Mouse (Mus musculus) adrenal gland, postnatal 14 days (tissue): ENCODE measurements around the gene Hmga1b. TPM values are rescaled to one million over a fixed set of nuclear protein-coding genes. Genes with fewer than 3 reads are reported as not detected.

ENCODE experiments used
- total RNA-seq: library from RNA; stranded (reverse); gene quantifications from 2 replicates; pipeline ENCODE4 v1.2.3, GENCODE M21; 2021

The Hmga1b gene
- total RNA-seq, 1 experiment from 2014 or later = 20.9 TPM

Other genes with a start within 250 kb of the Hmga1b start
- 2.3 and 11.7 TPM in 2 replicates for gene Gcgr, start 232.1 kb upstream of the Hmga1b start, total RNA-seq
- 52.6 and 67.9 TPM in 2 replicates for gene Mcrip1, start 213.1 kb upstream of the Hmga1b start, total RNA-seq
- gene Ppp1r27, start 211.7 kb upstream of the Hmga1b start, total RNA-seq = 0.48 TPM in 1 of 2 replicates, not detected in the other
- 449 and 479 TPM in 2 replicates for gene P4hb, start 189.5 kb upstream of the Hmga1b start, total RNA-seq
- gene Arhgdia, start 181.2 kb upstream of the Hmga1b start, total RNA-seq = 268 and 310 TPM in 2 replicates
- gene Alyref, start 164.4 kb upstream of the Hmga1b start, total RNA-seq = 120 and 128 TPM in 2 replicates
- gene Anapc11, start 164.4 kb upstream of the Hmga1b start, total RNA-seq = 68.3 and 69.0 TPM in 2 replicates
- 1.6 TPM in 1 of 2 replicates, not detected in the other for gene Npb, start 154.3 kb upstream of the Hmga1b start, total RNA-seq
- 148 and 187 TPM in 2 replicates for gene Pcyt2, start 144.9 kb upstream of the Hmga1b start, total RNA-seq
- gene Sirt7, start 137.6 kb upstream of the Hmga1b start, total RNA-seq = 37.1 and 39.7 TPM in 2 replicates
- gene Mafg, start 129.2 kb upstream of the Hmga1b start, total RNA-seq = 51.8 and 55.3 TPM in 2 replicates
- 1.6 TPM in 2 replicates for gene Pycr1, start 119.0 kb upstream of the Hmga1b start, total RNA-seq
- gene Myadml2, start 114.6 kb upstream of the Hmga1b start, total RNA-seq = 0.94 TPM in 1 of 2 replicates, not detected in the other
- 8.3 and 11.2 TPM in 2 replicates for gene Notum, start 101.6 kb upstream of the Hmga1b start, total RNA-seq
- 69.4 and 71.3 TPM in 2 replicates for gene Aspscr1, start 89.8 kb upstream of the Hmga1b start, total RNA-seq
- 46.4 and 52.5 TPM in 2 replicates for gene Cenpx, start 49.1 kb upstream of the Hmga1b start, total RNA-seq
- gene Lrrc45, start 48.9 kb upstream of the Hmga1b start, total RNA-seq = 27.2 and 31.5 TPM in 2 replicates
- gene Rac3, start 41.3 kb upstream of the Hmga1b start, total RNA-seq = 3.2 and 5.3 TPM in 2 replicates
- 31.8 and 41.9 TPM in 2 replicates for gene Dcxr, start 35.5 kb upstream of the Hmga1b start, total RNA-seq
- 7.3 and 10.2 TPM in 2 replicates for gene Cbr2, start 30.7 kb upstream of the Hmga1b start, total RNA-seq
- gene Rfng, start 21.4 kb downstream of the Hmga1b start, total RNA-seq = 18.5 and 18.6 TPM in 2 replicates
- gene Gps1, start 21.5 kb downstream of the Hmga1b start, total RNA-seq = 101 and 107 TPM in 2 replicates
- gene Dus1l, start 33.6 kb downstream of the Hmga1b start, total RNA-seq = 64.5 and 70.5 TPM in 2 replicates
- gene Fasn, start 61.8 kb downstream of the Hmga1b start, total RNA-seq = 94.1 and 150 TPM in 2 replicates
- 12.6 and 17.7 TPM in 2 replicates for gene Ccdc57, start 170.1 kb downstream of the Hmga1b start, total RNA-seq
- gene Slc16a3, start 185.7 kb downstream of the Hmga1b start, total RNA-seq = 10.6 and 14.0 TPM in 2 replicates
- gene Csnk1d, start 228.5 kb downstream of the Hmga1b start, total RNA-seq = 124 and 135 TPM in 2 replicates